Mouse (Mus musculus): ENCODE data around the gene Ndufa7. TPM values are rescaled to one million over a fixed set of nuclear protein-coding genes. Genes with fewer than 3 reads are reported as not detected.

The Ndufa7 gene
- polyA plus RNA-seq (2011; ENCODE audit: insufficient read depth, insufficient read length, low read depth, missing spikeins): 406 and 464 TPM in 2 replicates

DNA sequence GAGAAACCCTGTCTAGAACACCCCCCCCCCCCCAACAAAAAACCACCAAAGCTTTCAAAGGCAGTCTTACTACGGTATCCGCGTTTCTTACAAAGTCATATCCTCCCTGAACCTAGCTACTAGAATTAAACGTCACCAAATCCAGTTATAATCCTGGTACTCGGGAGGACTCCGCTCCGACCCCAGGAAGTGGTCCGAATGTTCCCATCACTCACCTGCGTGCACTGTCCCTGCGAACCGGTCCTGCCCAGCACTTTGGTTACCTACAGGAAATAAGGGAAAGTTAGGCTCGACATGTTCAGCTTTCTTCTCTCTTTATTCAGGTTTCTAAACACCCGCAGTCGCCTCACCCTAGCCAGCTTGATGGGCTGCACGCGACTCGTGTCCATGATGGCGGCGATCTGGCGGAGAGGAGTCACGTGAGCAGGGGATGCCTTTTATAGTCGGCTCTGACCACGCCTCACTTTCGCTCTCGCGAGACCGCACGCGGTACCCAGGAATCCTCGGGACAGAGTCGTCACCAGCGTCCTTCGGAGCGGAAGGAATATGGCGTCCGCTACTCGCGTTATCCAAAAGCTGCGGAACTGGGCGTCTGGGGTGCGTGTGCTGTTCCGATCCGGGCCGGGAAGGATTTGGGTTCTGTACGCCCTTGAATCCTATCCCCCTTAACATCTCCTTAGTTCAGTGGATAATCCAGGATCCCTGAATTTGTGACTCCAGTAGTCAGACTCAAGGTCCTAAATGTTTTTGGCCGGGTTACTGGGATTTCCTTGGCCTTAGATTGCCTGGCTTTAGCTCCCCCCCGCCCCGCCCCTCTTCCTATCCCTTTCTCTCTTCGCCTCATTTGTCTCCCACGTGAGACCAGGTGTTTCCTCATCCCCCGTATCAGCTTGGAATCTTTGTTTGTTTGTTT lies at the start of gene Ndufa7, which contains the start of gene Rps28:
Gene Ndufa7 (plus strand): TSS at position 489 of the 913 bp plus-strand sequence.
Gene Rps28 (minus strand): TSS at position 479 of the 913 bp plus-strand sequence.
- Histone ChIP-seq H3K27ac (ENCODE audit: insufficient read depth, low read length) (peak within 1 kb of the TSS; percentile 57), H3K27me3 (ENCODE audit: control insufficient read depth, insufficient read depth, low read length, poor library complexity, severe bottlenecking) (no peaks in the 10 kb centered on the region), H3K36me3 (ENCODE audit: control insufficient read depth, insufficient read depth, low read length, poor library complexity, severe bottlenecking) (peaks cover 67% of the 10 kb centered on the region), H3K4me3 (ENCODE audit: low read depth, low read length) (peak within 1 kb of the TSS; percentile 85), H3K9ac (ENCODE audit: low read depth, poor library complexity, severe bottlenecking) (peak within 1 kb of the TSS; percentile 90), H3K9me3 (replicated peaks; ENCODE audit: control insufficient read depth, insufficient read depth, low read length, poor library complexity, severe bottlenecking) (no peaks in the 10 kb centered on the region), H3K4me1 (ENCODE audit: control insufficient read depth, insufficient read depth, low read length) (peaks cover 2% of the 10 kb centered on the region)
- peak; percentile 40 for TF ChIP-seq POLR2A (IDR thresholded peaks at IDR 0.05; ENCODE audit: insufficient read depth, low read length)
- no peak for TF ChIP-seq CTCF (IDR thresholded peaks at IDR 0.05; ENCODE audit: low read depth, low read length)
- TF ChIP-seq EP300 (IDR thresholded peaks at IDR 0.05; ENCODE audit: insufficient read depth, low read depth, low read length): 0 out of 2 replicates have a peak, but pooled peaks have one; percentile 49

DNA sequence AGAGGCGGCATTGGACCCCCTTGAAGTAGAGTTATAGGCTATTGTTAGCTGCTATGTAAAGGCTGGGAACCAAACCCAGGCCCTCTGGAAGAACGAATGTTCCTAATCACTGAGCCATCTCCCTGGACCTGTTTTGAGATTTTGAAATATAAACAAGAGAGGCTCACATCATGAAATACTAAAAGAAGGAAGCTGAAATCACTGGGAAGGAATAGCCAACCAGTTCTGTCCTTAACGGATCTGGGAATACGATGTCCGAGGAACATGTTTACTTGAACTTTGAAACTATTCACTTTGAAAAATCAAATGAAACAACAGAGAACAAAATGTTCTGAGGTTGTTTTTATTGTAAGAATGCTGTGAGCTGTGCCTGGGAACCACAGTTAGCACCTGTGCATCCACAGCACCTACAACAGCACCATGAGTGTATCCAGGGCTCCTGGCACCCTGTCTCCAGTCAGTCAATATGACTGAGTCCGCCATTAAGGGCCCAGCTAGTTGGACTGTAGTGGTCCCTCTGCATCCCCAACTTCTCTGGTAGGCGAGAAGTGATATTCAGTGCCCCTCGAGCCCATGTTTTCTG lies 49.7 kb upstream of the Ndufa7 start:
- Histone ChIP-seq H3K27me3 (ENCODE audit: control insufficient read depth, insufficient read depth, low read length, poor library complexity, severe bottlenecking) (no peaks in the 10 kb centered on the region; the same call in 1 of the 2 replicates), H3K36me3 (ENCODE audit: control insufficient read depth, insufficient read depth, low read length, poor library complexity, severe bottlenecking) (peaks cover 21% of the 10 kb centered on the region), H3K9me3 (replicated peaks; ENCODE audit: control insufficient read depth, insufficient read depth, low read length, poor library complexity, severe bottlenecking) (no peaks in the 10 kb centered on the region), H3K4me1 (ENCODE audit: control insufficient read depth, insufficient read depth, low read length) (peaks cover 7% of the 10 kb centered on the region), H3K9ac (ENCODE audit: low read depth, poor library complexity, severe bottlenecking) (no peak overlapping the region), H3K27ac (ENCODE audit: insufficient read depth, low read length) (no peak overlapping the region), H3K4me3 (ENCODE audit: low read depth, low read length) (no peak overlapping the region)
- TF ChIP-seq POLR2A (IDR thresholded peaks at IDR 0.05; ENCODE audit: insufficient read depth, low read length): no peak
- TF ChIP-seq CTCF (IDR thresholded peaks at IDR 0.05; ENCODE audit: low read depth, low read length): no peak
- no peak for TF ChIP-seq EP300 (IDR thresholded peaks at IDR 0.05; ENCODE audit: insufficient read depth, low read depth, low read length)

DNA sequence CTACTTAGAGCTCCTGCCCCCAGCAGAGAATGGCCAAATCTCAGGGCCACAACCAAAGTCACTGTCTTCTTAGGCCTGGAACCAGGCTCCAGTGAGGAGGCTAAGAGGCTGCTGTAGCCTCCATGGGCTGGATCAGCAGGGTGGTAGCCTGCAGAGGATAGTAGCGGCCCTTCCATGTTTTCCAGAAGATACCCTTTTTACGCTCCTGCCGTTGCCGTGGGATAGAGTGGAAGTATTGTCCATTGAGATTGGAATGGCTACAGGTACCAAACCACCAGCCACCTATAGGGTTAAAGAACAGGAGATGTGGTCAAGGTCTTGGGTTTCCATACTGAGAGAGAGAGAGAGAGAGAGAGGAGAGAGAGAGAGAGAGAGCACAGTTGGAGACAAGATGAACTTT lies 49.1 kb upstream of the Ndufa7 start:
- peaks cover 7% of the 10 kb centered on the region for H3K4me1 ChIP-seq (ENCODE audit: control insufficient read depth, insufficient read depth, low read length)
- no peak overlapping the region for H3K27ac ChIP-seq (ENCODE audit: insufficient read depth, low read length)
- no peaks in the 10 kb centered on the region for H3K9me3 ChIP-seq (replicated peaks; ENCODE audit: control insufficient read depth, insufficient read depth, low read length, poor library complexity, severe bottlenecking)
- H3K4me3 ChIP-seq (ENCODE audit: low read depth, low read length): no peak overlapping the region
- TF ChIP-seq EP300 (IDR thresholded peaks at IDR 0.05; ENCODE audit: insufficient read depth, low read depth, low read length) (no peak), CTCF (IDR thresholded peaks at IDR 0.05; ENCODE audit: low read depth, low read length) (no peak), POLR2A (IDR thresholded peaks at IDR 0.05; ENCODE audit: insufficient read depth, low read length) (no peak)
- H3K9ac ChIP-seq (ENCODE audit: low read depth, poor library complexity, severe bottlenecking): no peak overlapping the region
- H3K36me3 ChIP-seq (ENCODE audit: control insufficient read depth, insufficient read depth, low read length, poor library complexity, severe bottlenecking): peaks cover 21% of the 10 kb centered on the region
- no peaks in the 10 kb centered on the region; the same call in 1 of the 2 replicates for H3K27me3 ChIP-seq (ENCODE audit: control insufficient read depth, insufficient read depth, low read length, poor library complexity, severe bottlenecking)

DNA sequence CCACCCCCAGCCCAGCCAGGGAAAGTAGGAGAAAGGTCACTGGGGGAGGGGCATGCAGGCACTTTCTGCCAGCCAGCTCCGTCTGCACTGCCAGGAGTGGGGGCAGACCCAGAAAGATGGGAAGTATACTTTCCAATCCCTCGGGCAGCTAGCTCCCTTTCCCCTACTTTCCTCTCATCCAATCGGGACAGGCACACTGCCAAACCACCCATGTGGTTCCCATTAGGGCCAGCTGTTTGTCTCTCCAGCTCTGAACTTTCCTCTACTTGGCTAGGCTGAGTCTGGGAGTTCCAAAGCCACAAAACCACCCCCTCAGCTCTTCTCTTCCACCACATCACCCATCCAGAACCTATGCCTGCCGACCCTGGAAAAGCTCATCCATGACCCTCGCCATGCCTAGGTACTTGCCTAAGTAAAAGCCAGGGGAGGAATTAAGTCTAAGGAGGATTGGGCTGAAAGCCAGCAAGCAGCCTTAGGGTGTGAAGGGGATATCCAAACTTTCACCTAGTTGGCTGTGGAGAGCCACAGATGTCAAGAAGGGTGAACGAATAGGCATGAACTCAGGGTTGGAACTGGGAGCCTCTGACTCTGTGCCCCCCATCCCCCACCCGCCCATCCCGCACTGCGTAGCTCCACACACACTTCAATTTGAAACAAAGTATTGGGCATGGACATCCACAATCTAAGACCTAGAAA lies 45.0 kb upstream of the Ndufa7 start:
- Histone ChIP-seq H3K9ac (ENCODE audit: low read depth, poor library complexity, severe bottlenecking) (no peak overlapping the region), H3K4me3 (ENCODE audit: low read depth, low read length) (no peak overlapping the region), H3K27ac (ENCODE audit: insufficient read depth, low read length) (no peak overlapping the region), H3K4me1 (ENCODE audit: control insufficient read depth, insufficient read depth, low read length) (peaks cover 10% of the 10 kb centered on the region), H3K9me3 (replicated peaks; ENCODE audit: control insufficient read depth, insufficient read depth, low read length, poor library complexity, severe bottlenecking) (no peaks in the 10 kb centered on the region), H3K36me3 (ENCODE audit: control insufficient read depth, insufficient read depth, low read length, poor library complexity, severe bottlenecking) (peaks cover 21% of the 10 kb centered on the region), H3K27me3 (ENCODE audit: control insufficient read depth, insufficient read depth, low read length, poor library complexity, severe bottlenecking) (no peaks in the 10 kb centered on the region)
- TF ChIP-seq POLR2A (IDR thresholded peaks at IDR 0.05; ENCODE audit: insufficient read depth, low read length) (no peak), CTCF (IDR thresholded peaks at IDR 0.05; ENCODE audit: low read depth, low read length) (no peak), EP300 (IDR thresholded peaks at IDR 0.05; ENCODE audit: insufficient read depth, low read depth, low read length) (no peak)

DNA sequence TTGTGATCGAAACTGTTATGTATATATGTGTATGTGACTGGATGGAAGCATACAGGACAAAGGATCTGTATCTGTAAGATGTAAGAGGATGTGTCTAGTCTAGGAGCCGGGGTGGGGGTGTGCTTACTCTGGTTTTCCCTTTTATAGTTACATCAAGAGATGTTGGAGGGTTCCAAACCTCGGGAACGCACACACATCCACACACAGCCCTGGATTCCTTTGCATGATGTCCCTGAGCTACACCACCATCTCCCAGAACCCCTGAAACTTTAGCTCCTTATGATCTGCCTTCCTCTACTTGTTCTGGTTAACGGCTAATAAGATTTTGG lies 44.4 kb upstream of the Ndufa7 start:
- no peak overlapping the region for H3K27ac ChIP-seq (ENCODE audit: insufficient read depth, low read length)
- no peaks in the 10 kb centered on the region for H3K9me3 ChIP-seq (replicated peaks; ENCODE audit: control insufficient read depth, insufficient read depth, low read length, poor library complexity, severe bottlenecking)
- H3K4me1 ChIP-seq (ENCODE audit: control insufficient read depth, insufficient read depth, low read length): peaks cover 10% of the 10 kb centered on the region
- H3K4me3 ChIP-seq (ENCODE audit: low read depth, low read length): no peak overlapping the region
- TF ChIP-seq EP300 (IDR thresholded peaks at IDR 0.05; ENCODE audit: insufficient read depth, low read depth, low read length) (no peak), CTCF (IDR thresholded peaks at IDR 0.05; ENCODE audit: low read depth, low read length) (no peak), POLR2A (IDR thresholded peaks at IDR 0.05; ENCODE audit: insufficient read depth, low read length) (no peak)
- no peak overlapping the region for H3K9ac ChIP-seq (ENCODE audit: low read depth, poor library complexity, severe bottlenecking)
- peaks cover 17% of the 10 kb centered on the region for H3K36me3 ChIP-seq (ENCODE audit: control insufficient read depth, insufficient read depth, low read length, poor library complexity, severe bottlenecking)
- no peaks in the 10 kb centered on the region for H3K27me3 ChIP-seq (ENCODE audit: control insufficient read depth, insufficient read depth, low read length, poor library complexity, severe bottlenecking)

Data from ES-Bruce4 (cell line).